Mouse (Mus musculus) left cerebral cortex, adult 8-10 months (tissue): ENCODE measurements around the gene Tmem234. TPM values are rescaled to one million over a fixed set of nuclear protein-coding genes. Genes with fewer than 3 reads are reported as not detected.
A peak's percentile ranks its signal among the peaks of the same experiment; 100 is the strongest.

Source experiments
- DNase-seq, 2 experiments: peaks; one replicate each; pipeline ENCODE4 v3.0.0; 2022; ENCODE audit warnings: low spot score in 2 of 2
- microRNA-seq, 2 experiments: library from miRNA; unstranded; fragments of <30 nt; microRNA quantifications; one replicate each; pipeline ENCODE4 v1.2.0; 2022
- total RNA-seq, 4 experiments: library from RNA; stranded (reverse); gene quantifications; 2 replicates each; pipeline ENCODE4 v1.2.4; 2022

Tmem234 gene
- total RNA-seq, 4 experiments from 2014 or later = 86.5 to 90.9 (median 89.3) TPM

GRCm38 (mm10) chr4:129671491-129672082 lies 71.1 kb downstream of the Tmem234 start:
- no peak for DNase-seq

DNA sequence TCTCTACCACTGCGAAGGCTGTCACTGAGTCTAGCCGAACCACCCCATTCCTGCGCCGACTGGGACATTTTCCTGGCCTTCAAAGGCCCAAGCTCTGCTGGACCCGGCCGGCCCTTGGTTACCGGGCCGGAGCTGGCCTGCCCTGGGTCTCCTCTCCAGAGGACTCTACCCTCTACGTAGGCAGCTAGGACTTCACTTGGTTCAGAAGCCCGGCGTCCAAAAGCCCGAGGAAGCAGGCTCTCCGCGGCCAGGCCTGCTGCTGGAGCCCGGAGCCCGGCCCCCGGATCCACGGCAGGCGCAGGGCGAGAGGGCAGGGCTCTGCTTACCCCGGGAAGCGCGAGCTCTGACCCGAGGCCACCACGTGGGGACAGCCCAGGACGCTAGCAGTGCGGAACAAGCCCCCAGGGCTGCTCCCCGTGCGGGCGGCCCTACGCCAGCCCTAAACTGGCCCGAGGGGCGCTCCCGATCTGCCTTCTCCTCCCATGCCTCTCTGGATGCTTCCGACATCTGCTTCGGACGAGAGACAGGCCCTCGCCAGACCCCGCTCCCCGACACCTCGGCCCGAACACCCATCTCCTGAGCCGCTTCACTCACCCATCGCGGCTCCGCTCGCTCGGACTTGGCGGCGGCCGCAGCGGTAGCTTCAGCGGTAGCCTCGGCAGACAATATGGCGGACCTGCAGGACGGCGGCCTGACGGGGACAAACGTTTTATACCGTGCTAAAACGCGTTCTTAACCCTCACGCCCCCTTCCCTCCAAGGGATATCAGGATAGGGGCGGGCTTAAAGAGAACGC lies 71.8 kb downstream of the Tmem234 start, which contains the start of gene Kpna6:
Kpna6 (minus strand) TSS at position 685 of the 795 bp plus-strand sequence.
- DNase-seq = peak; percentile 84 to 94

GRCm38 (mm10) chr4:129672878-129673449 lies 72.5 kb downstream of the Tmem234 start:
- no peak for DNase-seq

Small RNA genes lying within 50 kb of the gene (microRNA-seq; reads per million reads assigned to microRNA genes)
- 0 reads per million in 2 experiments for gene Mir8119

Other genes starting within 250 kb of the Tmem234 start
- 1 to 10 TPM; 4.6 to 7.3 (median 5.2) TPM for gene Zbtb8a, start 222.6 kb upstream of the Tmem234 start, total RNA-seq
- 1 to 10 TPM; 4.6 to 5.2 (median 4.8) TPM for gene Zbtb8b, start 159.8 kb upstream of the Tmem234 start, total RNA-seq
- gene Bsdc1, start 139.1 kb upstream of the Tmem234 start, total RNA-seq = 10 to 100 TPM; 54.0 to 70.8 (median 55.5) TPM
- under 1 TPM; 0.38 to 0.60 (median 0.46) TPM for gene Tssk3, start 109.6 kb upstream of the Tmem234 start, total RNA-seq
- gene Fam229a, start 109.5 kb upstream of the Tmem234 start, total RNA-seq = not detected
- gene Marcksl1, start 87.1 kb upstream of the Tmem234 start, total RNA-seq = 10 to 100 TPM; 37.4 to 69.7 (median 61.1) TPM
- gene Hdac1, start 58.0 kb upstream of the Tmem234 start, total RNA-seq = 10 to 100 TPM; 22.3 to 28.6 (median 25.9) TPM
- gene Lck, start 27.0 kb upstream of the Tmem234 start, total RNA-seq = 1 to 10 TPM; 2.3 to 4.5 (median 3.8) TPM
- 1 to 10 TPM in 3 of 4 experiments, not detected in 1; 1.0 to 1.4 (median 1.1) TPM for gene Fam167b, start 22.1 kb upstream of the Tmem234 start, total RNA-seq
- gene Eif3i, start within 50 bp of the Tmem234 start, total RNA-seq = 100 to 1,000 TPM; 120 to 131 (median 124) TPM
- gene Dcdc2b, start 13.6 kb downstream of the Tmem234 start, total RNA-seq = 1 to 10 TPM; 2.2 to 4.9 (median 3.9) TPM
- 10 to 100 TPM; 25.7 to 38.1 (median 32.2) TPM for gene Iqcc, start 18.4 kb downstream of the Tmem234 start, total RNA-seq
- 10 to 100 TPM; 46.9 to 51.5 (median 49.4) TPM for gene Ccdc28b, start 23.3 kb downstream of the Tmem234 start, total RNA-seq
- 10 to 100 TPM; 31.6 to 42.4 (median 37.2) TPM for gene Txlna, start 40.4 kb downstream of the Tmem234 start, total RNA-seq
- gene Kpna6, start 72.1 kb downstream of the Tmem234 start, total RNA-seq = 10 to 100 TPM; 86.1 to 96.3 (median 94.1) TPM
- 10 to 100 TPM; 11.5 to 13.4 (median 12.7) TPM for gene Tmem39b, start 96.2 kb downstream of the Tmem234 start, total RNA-seq
- 10 to 100 TPM; 89.9 to 93.5 (median 91.2) TPM for gene Khdrbs1, start 141.6 kb downstream of the Tmem234 start, total RNA-seq
- gene Ptp4a2, start 210.6 kb downstream of the Tmem234 start, total RNA-seq = 100 to 1,000 TPM; 128 to 154 (median 142) TPM